Mouse (Mus musculus): ENCODE results near the gene Lrp6. TPM values are rescaled to one million over a fixed set of nuclear protein-coding genes. Genes with fewer than 3 reads are reported as not detected.

Gene Lrp6
- polyA plus RNA-seq, 1 experiment from 2014 or later, result 24.4 TPM

GRCm38 (mm10) chr6:134458376-134458775 lies 108.4 kb downstream of the Lrp6 start:
- peaks cover 97% of the 10 kb centered on the region for H3K36me3 ChIP-seq
- H3K27me3 ChIP-seq (ENCODE audit: low read depth, poor library complexity, severe bottlenecking), result no peaks in the 10 kb centered on the region
- H3K4me1 ChIP-seq, result no peaks in the 10 kb centered on the region
- DNase-seq (ENCODE audit: low spot score), result no peak
- H3K9me3 ChIP-seq (replicated peaks), result no peaks in the 10 kb centered on the region
- 87% methylated on average over 1 of the region's 1 CpGs for WGBS
- no peak overlapping the region for H3K4me3 ChIP-seq
- no peak overlapping the region for H3K27ac ChIP-seq (replicated peaks)

- no peak overlapping the region for H3K27ac ChIP-seq (replicated peaks)
- peaks cover 98% of the 10 kb centered on the region for H3K36me3 ChIP-seq
- WGBS, result 95% methylated on average over 1 of the region's 1 CpGs
- H3K4me1 ChIP-seq, result peaks cover 6% of the 10 kb centered on the region; the same call in 1 of the 2 replicates
- no peaks in the 10 kb centered on the region for H3K9me3 ChIP-seq (replicated peaks)
- no peak for DNase-seq (ENCODE audit: low spot score)
- H3K4me3 ChIP-seq, result no peak overlapping the region
- H3K27me3 ChIP-seq (ENCODE audit: low read depth, poor library complexity, severe bottlenecking), result no peaks in the 10 kb centered on the region
Measured at GRCm38 (mm10) chr6:134454093-134454492, 112.7 kb downstream of the Lrp6 start.

GRCm38 (mm10) chr6:134450661-134451119 lies 116.1 kb downstream of the Lrp6 start:
- 84% methylated on average over 14 of the region's 14 CpGs for WGBS
- Histone ChIP-seq H3K27me3 (ENCODE audit: low read depth, poor library complexity, severe bottlenecking) (no peaks in the 10 kb centered on the region), H3K4me3 (no peak overlapping the region), H3K27ac (replicated peaks) (no peak overlapping the region), H3K9me3 (replicated peaks) (no peaks in the 10 kb centered on the region), H3K36me3 (peaks cover 87% of the 10 kb centered on the region), H3K4me1 (peaks cover 6% of the 10 kb centered on the region; the same call in 1 of the 2 replicates)
- DNase-seq (ENCODE audit: low spot score), result no peak

- WGBS, result 83% methylated on average over 11 of the region's 11 CpGs
- Histone ChIP-seq H3K4me1 (peaks cover 6% of the 10 kb centered on the region; the same call in 1 of the 2 replicates), H3K27me3 (ENCODE audit: low read depth, poor library complexity, severe bottlenecking) (no peaks in the 10 kb centered on the region), H3K27ac (replicated peaks) (no peak overlapping the region), H3K9me3 (replicated peaks) (no peaks in the 10 kb centered on the region), H3K36me3 (peaks cover 85% of the 10 kb centered on the region), H3K4me3 (no peak overlapping the region)
- no peak for DNase-seq (ENCODE audit: low spot score)
Measured at GRCm38 (mm10) chr6:134449958-134450357, 116.8 kb downstream of the Lrp6 start.

- 92% methylated on average over 12 of the region's 12 CpGs for WGBS
- DNase-seq (ENCODE audit: low spot score), result no peak
- H3K27ac ChIP-seq (replicated peaks), result no peak overlapping the region
- H3K27me3 ChIP-seq (ENCODE audit: low read depth, poor library complexity, severe bottlenecking), result no peaks in the 10 kb centered on the region
- no peaks in the 10 kb centered on the region for H3K9me3 ChIP-seq (replicated peaks)
- H3K4me1 ChIP-seq, result peaks cover 6% of the 10 kb centered on the region; the same call in 1 of the 2 replicates
- H3K4me3 ChIP-seq, result no peak overlapping the region
- H3K36me3 ChIP-seq, result peaks cover 75% of the 10 kb centered on the region
Measured at GRCm38 (mm10) chr6:134448451-134448850, 118.3 kb downstream of the Lrp6 start.

GRCm38 (mm10) chr6:134443925-134444324 lies 122.8 kb downstream of the Lrp6 start:
- DNase-seq (ENCODE audit: low spot score), result no peak
- peaks cover 31% of the 10 kb centered on the region for H3K36me3 ChIP-seq
- H3K4me3 ChIP-seq, result no peak overlapping the region
- no peaks in the 10 kb centered on the region for H3K27me3 ChIP-seq (ENCODE audit: low read depth, poor library complexity, severe bottlenecking)
- H3K4me1 ChIP-seq, result peaks cover 15% of the 10 kb centered on the region
- 80% methylated on average over 5 of the region's 5 CpGs for WGBS
- no peaks in the 10 kb centered on the region for H3K9me3 ChIP-seq (replicated peaks)
- H3K27ac ChIP-seq (replicated peaks), result no peak overlapping the region

- H3K4me3 ChIP-seq, result no peak overlapping the region
- no peak overlapping the region for H3K27ac ChIP-seq (replicated peaks)
- 86% methylated on average over 9 of the region's 9 CpGs for WGBS
- no peaks in the 10 kb centered on the region for H3K9me3 ChIP-seq (replicated peaks)
- H3K27me3 ChIP-seq (ENCODE audit: low read depth, poor library complexity, severe bottlenecking), result no peaks in the 10 kb centered on the region
- H3K36me3 ChIP-seq, result peaks cover 26% of the 10 kb centered on the region
- H3K4me1 ChIP-seq, result peaks cover 15% of the 10 kb centered on the region
- DNase-seq (ENCODE audit: low spot score), result no peak
Measured at GRCm38 (mm10) chr6:134443198-134443904, 123.4 kb downstream of the Lrp6 start.

- WGBS, result 91% methylated on average over 5 of the region's 5 CpGs
- Histone ChIP-seq H3K27ac (replicated peaks) (no peak overlapping the region), H3K4me1 (peaks cover 15% of the 10 kb centered on the region), H3K4me3 (no peak overlapping the region), H3K27me3 (ENCODE audit: low read depth, poor library complexity, severe bottlenecking) (no peaks in the 10 kb centered on the region), H3K9me3 (replicated peaks) (no peaks in the 10 kb centered on the region), H3K36me3 (peaks cover 23% of the 10 kb centered on the region)
- DNase-seq (ENCODE audit: low spot score), result no peak
Measured at GRCm38 (mm10) chr6:134442219-134442618, 124.5 kb downstream of the Lrp6 start.

- Histone ChIP-seq H3K36me3 (peaks cover 21% of the 10 kb centered on the region), H3K27me3 (ENCODE audit: low read depth, poor library complexity, severe bottlenecking) (no peaks in the 10 kb centered on the region), H3K27ac (replicated peaks) (no peak overlapping the region), H3K9me3 (replicated peaks) (no peaks in the 10 kb centered on the region), H3K4me1 (peaks cover 15% of the 10 kb centered on the region), H3K4me3 (no peak overlapping the region)
- WGBS, result 96% methylated on average over 3 of the region's 3 CpGs
- DNase-seq (ENCODE audit: low spot score), result no peak
Measured at GRCm38 (mm10) chr6:134441716-134442115, 125.0 kb downstream of the Lrp6 start.

- Histone ChIP-seq H3K4me3 (no peak overlapping the region; the same call in 1 of the 2 replicates), H3K36me3 (peaks cover 6% of the 10 kb centered on the region), H3K27me3 (ENCODE audit: low read depth, poor library complexity, severe bottlenecking) (no peaks in the 10 kb centered on the region), H3K4me1 (peaks cover 15% of the 10 kb centered on the region), H3K27ac (replicated peaks) (0 out of 2 replicates have a peak overlapping the region, but pooled peaks have one; percentile 20), H3K9me3 (replicated peaks) (no peaks in the 10 kb centered on the region)
- no peak for DNase-seq (ENCODE audit: low spot score)
- WGBS, result 45% methylated on average over 10 of the region's 10 CpGs
Measured at GRCm38 (mm10) chr6:134440023-134440422, 126.7 kb downstream of the Lrp6 start.

GRCm38 (mm10) chr6:134439401-134440021 lies 127.3 kb downstream of the Lrp6 start:
- peak overlapping the region; percentile 20; the same call in 1 of the 2 replicates for H3K27ac ChIP-seq (replicated peaks)
- 26% methylated on average over 23 of the region's 23 CpGs for WGBS

GRCm38 (mm10) chr6:134436955-134437354 lies 129.8 kb downstream of the Lrp6 start:
- H3K27me3 ChIP-seq (ENCODE audit: low read depth, poor library complexity, severe bottlenecking), result no peaks in the 10 kb centered on the region
- peaks cover 15% of the 10 kb centered on the region for H3K4me1 ChIP-seq
- H3K9me3 ChIP-seq (replicated peaks), result no peaks in the 10 kb centered on the region
- no peaks in the 10 kb centered on the region for H3K36me3 ChIP-seq
- no peak for DNase-seq (ENCODE audit: low spot score)
- no peak overlapping the region for H3K4me3 ChIP-seq
- no peak overlapping the region for H3K27ac ChIP-seq (replicated peaks)
- WGBS, result 85% methylated on average over 5 of the region's 5 CpGs

More at GRCm38 (mm10) chr6:134439401-134440021, 127.3 kb downstream of the Lrp6 start:
- Histone ChIP-seq H3K9me3 (replicated peaks) (no peaks in the 10 kb centered on the region), H3K36me3 (peaks cover under 1% of the 10 kb centered on the region; the same call in 1 of the 2 replicates), H3K4me3 (peak overlapping the region; percentile 42), H3K27me3 (ENCODE audit: low read depth, poor library complexity, severe bottlenecking) (no peaks in the 10 kb centered on the region), H3K4me1 (peaks cover 15% of the 10 kb centered on the region)
- DNase-seq (ENCODE audit: low spot score), result peak; percentile 36

GRCm38 (mm10) chr6:134434866-134435390 lies 131.8 kb downstream of the Lrp6 start:
- Histone ChIP-seq H3K27me3 (ENCODE audit: low read depth, poor library complexity, severe bottlenecking) (no peaks in the 10 kb centered on the region), H3K4me1 (peaks cover 11% of the 10 kb centered on the region), H3K36me3 (no peaks in the 10 kb centered on the region), H3K9me3 (replicated peaks) (no peaks in the 10 kb centered on the region), H3K27ac (replicated peaks) (no peak overlapping the region), H3K4me3 (no peak overlapping the region)
- WGBS, result 80% methylated on average over 9 of the region's 9 CpGs
- no peak for DNase-seq (ENCODE audit: low spot score)
